Mouse (Mus musculus): ENCODE data around the gene Plpp1. TPM values are rescaled to one million over a fixed set of nuclear protein-coding genes. Genes with fewer than 3 reads are reported as not detected.
A peak's percentile ranks its signal among the peaks of the same experiment; 100 is the strongest.

Gene Plpp1
- 18.1 and 19.9 TPM in 2 replicates for polyA plus RNA-seq (2015; fragmentation: Nextera tagmentation; extraction: Ambion mirVana)

GRCm38 (mm10) chr13:112800597-112801380, at the start of gene Plpp1:
Gene Plpp1, plus strand, starts transcription at chr13:112800792.
- peak; percentile 80 for DNase-seq (ENCODE audit: low spot score)

GRCm38 (mm10) chr13:112751454-112752308, 48.9 kb upstream of the Plpp1 start:
- DNase-seq (ENCODE audit: low spot score), result peak; percentile 64

DNA sequence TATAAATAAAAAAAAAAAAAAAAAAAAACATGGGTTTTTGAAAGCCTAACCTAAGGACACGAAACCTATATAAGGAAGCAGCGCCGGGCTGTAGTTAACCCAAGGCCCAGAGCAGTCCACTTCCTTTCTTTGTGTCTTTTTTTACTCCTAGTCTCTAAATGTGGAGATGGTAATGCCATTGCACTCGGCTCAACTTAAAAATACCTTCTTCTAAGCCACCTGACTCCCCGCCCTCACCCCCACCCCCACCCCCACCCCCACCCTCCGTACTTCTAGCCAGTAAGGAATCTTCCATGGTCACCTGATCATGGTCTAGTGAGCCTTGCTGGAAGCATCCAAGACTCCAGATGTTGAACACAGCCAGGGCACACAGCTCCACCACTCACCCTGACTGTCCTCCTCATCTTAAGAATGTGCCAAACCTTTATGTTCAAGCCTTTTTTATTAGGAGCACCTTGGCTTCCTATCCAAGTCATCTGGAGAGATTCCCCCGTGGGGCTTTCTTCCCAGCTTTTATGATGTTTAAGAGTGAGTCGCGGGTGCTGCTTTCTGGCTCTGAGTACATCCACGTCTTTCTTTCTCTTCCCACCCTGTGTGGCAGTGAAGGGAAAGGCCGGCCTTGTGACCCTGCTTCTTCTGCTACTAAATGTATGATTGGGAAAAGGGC, 48.1 kb upstream of the Plpp1 start:
- DNase-seq (ENCODE audit: low spot score), result no peak

DNA sequence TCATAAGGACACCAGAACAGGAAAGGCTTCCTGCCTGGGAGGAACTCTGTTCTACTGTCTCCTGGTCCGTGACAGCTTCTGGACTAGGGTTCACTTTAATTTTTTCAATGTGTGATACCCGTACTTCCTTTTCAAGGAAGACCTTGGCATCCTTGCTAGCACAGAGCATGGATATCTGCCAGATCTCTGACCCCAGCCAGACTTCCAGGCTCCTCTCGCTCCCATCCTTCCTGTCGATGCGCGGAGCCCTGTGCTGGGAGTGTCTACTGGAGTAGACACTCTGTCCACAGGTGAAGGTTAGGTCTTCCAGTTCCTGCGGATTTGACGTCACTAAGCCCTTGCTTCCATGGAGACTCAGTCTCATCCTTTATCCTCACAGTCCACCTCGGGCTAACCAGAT, 47.1 kb upstream of the Plpp1 start:
- no peak for DNase-seq (ENCODE audit: low spot score)

- DNase-seq (ENCODE audit: low spot score), result no peak
These were observed 45.7 kb upstream of the Plpp1 start for GRCm38 (mm10) chr13:112754871-112755270.

DNA sequence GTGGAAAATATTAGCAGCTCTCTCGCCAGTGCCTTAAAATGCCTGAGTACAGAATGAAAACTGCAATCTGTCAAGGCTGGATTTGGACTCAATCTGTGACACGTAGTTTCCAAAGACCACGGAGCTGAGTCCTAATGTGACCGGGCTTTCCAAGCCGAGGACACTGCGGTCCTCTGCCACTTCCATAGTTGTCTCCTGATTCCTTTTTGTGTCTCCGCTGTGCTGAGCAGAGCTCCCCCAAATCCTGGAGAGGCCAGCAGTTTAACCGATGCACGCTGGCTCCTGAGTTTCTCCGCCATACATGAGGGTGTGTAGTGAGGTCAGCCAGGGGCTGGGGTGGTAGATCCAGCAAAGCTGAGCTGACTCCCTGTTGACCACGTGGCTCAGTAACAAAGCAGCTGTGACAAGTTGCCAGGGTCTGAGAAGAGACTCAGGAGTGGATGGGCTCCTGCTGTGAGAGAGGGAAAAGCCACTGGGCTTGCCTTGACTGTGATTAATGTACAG, 45.0 kb upstream of the Plpp1 start:
- DNase-seq (ENCODE audit: low spot score), result no peak

DNA sequence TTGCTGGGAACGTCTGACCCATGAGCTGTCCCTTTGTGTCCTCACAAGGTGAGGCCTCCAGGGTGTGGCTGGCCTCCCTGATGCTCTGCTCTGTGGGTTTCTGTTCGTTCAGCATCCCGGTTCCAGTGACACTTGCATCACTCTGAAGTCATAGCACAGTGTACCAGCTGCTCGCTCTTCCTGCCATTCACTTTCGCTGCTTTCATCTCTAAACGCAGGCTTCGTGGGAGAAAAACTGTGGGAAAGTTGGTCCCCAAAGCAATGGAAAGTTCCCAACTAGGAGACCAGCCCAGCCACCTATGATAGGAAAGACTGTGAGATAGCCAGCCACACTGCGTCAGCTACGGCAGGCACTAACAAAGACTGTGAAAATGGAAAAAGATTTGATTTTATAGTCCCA, 43.2 kb upstream of the Plpp1 start:
- no peak for DNase-seq (ENCODE audit: low spot score)

DNA sequence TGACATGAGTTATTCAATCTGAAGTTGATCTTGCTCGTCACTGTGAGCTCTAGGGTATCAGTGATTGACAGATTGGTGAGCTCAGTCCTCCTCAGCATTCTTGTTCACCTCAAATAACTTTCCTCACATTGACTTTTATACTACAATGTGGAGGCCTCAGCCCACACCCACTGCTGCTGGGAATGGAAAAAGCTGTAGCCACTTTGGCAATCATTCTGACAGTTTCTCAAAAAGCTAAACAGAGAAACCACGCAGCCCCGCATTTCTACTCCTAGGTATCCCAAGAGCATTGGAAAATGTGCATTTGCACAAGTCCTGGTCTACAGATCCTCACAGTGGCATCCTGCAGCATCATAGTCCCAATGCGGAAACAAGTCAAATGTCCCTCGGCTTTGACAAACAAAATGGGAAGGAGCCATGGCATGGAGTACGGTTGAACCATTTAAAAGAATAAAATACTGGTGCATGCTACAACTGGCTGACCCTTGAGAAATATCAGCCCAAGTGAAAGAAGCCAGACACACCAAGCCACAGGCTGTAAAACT, 42.0 kb upstream of the Plpp1 start:
- DNase-seq (ENCODE audit: low spot score), result no peak

- DNase-seq (ENCODE audit: low spot score), result no peak
These were observed 41.2 kb upstream of the Plpp1 start for GRCm38 (mm10) chr13:112759364-112759763.

GRCm38 (mm10) chr13:112759777-112760537, 40.6 kb upstream of the Plpp1 start:
- no peak for DNase-seq (ENCODE audit: low spot score)

DNA sequence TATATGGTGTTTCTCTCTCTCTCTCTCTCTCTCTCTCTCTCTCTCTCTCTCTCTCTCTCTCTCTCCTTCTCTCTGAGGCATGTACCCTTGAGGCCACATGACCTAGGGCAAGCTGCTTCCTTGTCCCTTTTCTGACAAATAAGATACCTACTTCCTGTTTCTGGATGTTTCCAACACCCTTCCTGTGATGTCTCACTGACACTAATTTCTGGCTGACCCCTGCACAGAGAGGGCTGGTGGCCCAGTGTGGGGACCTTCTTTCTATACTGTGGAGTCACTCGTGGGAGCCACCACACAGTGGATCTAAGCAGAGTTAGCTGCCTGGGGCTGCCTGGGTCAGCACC, 40.1 kb upstream of the Plpp1 start:
- DNase-seq (ENCODE audit: low spot score), result peak; percentile 20

- DNase-seq (ENCODE audit: low spot score), result no peak
These were observed 38.8 kb upstream of the Plpp1 start for GRCm38 (mm10) chr13:112761787-112762186.

GRCm38 (mm10) chr13:112762548-112762947, 38.0 kb upstream of the Plpp1 start:
- DNase-seq (ENCODE audit: low spot score), result no peak

DNA sequence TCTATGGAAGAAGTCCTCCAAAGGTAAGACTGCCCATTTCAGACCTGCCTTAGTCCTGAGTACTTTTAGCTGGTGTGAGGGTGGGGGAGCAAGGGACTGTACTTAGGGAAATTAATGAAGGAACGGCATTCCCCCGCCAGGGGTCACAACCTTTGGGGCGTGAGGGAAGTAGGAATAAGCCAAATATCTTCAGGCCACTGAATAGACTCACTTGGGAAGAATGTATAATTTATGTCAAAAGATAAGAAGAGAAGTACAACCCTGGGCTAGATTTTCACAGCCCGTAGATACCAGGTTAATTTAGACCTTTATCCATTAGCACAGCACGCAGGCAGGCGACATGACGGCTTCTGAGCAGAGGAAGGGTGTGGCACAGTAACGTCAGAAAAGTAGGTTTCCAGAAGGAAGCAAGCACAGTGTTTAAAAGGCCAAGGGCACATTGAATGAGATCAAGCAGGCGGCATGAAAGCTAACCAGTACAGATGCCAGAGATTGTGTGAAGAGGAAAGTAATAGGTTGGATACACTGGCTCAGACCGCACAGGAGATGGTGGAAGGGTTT, 37.0 kb upstream of the Plpp1 start:
- no peak for DNase-seq (ENCODE audit: low spot score)

DNA sequence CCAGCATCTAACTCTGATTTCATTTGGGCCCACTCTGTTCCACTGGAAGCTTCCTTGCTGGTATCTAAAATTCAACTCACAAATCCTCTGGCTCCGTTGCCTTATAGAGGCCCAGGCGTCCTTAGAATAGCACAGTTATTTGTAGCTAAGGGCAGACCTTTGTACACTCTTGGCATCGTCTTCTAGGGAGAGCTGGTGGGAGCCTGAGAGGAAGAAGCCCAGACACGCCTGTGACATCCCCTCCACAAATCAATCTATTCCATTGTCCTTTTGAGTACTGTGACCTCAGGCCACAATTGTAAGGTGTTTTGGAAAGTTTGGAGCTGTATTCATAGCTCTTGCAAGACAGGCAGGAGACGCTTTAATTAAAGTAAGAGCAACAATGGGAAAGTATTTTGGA, 36.0 kb upstream of the Plpp1 start:
- DNase-seq (ENCODE audit: low spot score), result no peak

- DNase-seq (ENCODE audit: low spot score), result no peak
These were observed 34.9 kb upstream of the Plpp1 start for GRCm38 (mm10) chr13:112765654-112766053.

DNA sequence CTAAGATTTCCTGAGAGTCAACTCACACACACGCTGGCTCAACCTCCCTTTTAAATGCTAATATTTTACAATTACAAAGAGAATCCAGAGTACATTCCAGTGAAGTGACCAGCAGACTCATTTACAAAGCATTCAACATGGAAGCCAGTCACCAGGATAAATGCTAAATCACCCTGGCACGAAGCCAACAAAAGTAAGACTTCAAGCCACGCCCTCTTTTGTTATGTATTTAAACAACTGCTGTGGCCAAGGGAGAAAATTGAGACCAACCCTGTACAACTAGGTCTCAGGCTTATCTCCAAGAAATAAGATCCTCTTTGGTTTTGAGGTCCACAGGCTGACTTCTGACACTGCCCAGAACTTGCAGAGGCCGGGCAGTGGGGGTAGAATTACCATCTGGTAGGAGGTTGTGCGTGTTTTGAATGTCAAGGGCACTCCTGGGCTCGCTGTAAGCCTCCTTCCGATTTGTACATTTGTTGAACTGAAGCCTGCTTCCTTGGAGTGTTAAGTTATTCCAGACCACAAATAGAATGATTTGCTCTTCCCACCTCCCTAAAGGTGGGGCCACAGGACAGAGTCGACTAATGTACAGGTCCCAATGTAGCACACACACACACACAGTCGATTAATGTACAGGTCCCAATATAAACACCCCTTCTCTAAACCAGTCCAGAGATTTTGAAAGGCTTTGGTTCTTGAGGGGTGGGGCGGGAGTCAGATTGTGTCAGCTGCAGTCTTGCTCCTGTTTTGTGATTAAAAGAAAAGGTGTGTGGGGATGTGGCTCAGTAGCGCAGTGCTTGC, 29.9 kb upstream of the Plpp1 start:
- DNase-seq (ENCODE audit: low spot score), result no peak

DNA sequence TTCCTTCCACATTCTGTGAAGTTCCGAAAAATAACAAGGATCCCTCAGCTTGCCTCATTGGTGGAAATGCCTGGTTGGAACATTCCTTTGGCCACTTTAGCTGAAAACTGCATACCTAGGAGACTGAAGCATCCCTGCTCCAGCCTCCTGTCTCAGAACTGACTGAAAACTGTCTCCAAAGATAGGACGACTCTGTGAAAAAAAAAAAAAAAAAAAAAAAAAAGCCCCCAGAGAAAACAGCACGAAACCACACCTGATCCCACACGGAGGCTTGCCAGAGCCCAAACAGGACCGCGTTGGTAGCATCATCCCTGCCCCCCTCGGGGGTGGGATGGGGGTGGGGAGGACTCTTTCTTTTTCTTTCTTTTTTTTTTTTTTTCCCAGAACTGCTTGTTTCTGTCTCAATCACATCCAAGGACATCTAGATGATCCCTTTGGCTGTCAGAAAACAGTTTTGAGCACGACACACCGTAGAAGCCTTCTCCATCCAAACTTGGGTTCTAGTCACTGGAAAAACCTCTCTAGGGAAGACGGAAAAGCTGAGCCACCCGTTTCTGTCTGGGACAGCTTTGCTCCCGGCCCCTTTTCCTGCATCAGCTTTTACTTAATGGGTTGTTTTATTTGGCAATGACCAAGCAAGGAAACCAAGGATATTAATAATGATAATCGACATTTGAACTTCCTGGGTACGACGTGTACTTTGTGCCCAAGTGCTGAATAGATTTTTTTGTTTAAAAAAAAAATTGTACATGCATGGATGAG, 29.0 kb upstream of the Plpp1 start:
- no peak for DNase-seq (ENCODE audit: low spot score)

- DNase-seq (ENCODE audit: low spot score), result no peak
These were observed 28.3 kb upstream of the Plpp1 start for GRCm38 (mm10) chr13:112772252-112772651.

Measured in thymus, postnatal 0 days (tissue).